Mouse (Mus musculus): ENCODE data around the gene Clip2.

GRCm38 (mm10) chr5:134465197-134465596 is 87.0 kb downstream of the Clip2 start:
- TF ChIP-seq CTCF (IDR thresholded peaks at IDR 0.05; ENCODE audit: borderline replicate concordance, insufficient read depth, low read length) (no peak), POLR2A (IDR thresholded peaks at IDR 0.05; ENCODE audit: low read depth, low read length) (no peak)
